Mouse (Mus musculus) adrenal gland, postnatal 14 days (tissue): ENCODE measurements around the gene Serpina3a. TPM values are rescaled to one million over a fixed set of nuclear protein-coding genes. Genes with fewer than 3 reads are reported as not detected.

Experiments
- DNase-seq: peaks from one replicate; pipeline ENCODE4 v3.0.0; 2021; ENCODE audit warnings: mixed read lengths
- total RNA-seq: library from RNA; stranded (reverse); gene quantifications from 2 replicates; pipeline ENCODE4 v1.2.3, GENCODE M21; 2021

Serpina3a gene
- total RNA-seq, 1 experiment from 2014 or later: not detected

DNA sequence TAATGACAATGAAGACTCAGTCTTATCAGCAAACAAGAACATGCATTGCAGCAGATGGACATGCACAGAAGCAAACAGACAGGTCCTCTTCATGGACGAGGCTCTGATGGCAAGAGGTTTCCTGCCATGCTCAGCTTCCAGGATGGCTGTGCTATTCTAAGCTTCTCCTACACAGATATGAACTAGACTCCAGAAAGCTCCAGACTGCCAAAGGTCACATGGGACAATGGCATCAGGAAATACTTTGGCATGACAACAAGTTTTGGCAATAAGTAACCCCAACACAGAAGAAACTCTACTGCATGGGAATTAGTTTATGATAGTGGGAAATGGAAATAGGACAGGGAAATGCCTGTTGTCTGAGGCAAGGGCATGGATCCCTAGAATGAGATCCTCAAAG lies 30.8 kb downstream of the Serpina3a start:
- no peak for DNase-seq

DNA sequence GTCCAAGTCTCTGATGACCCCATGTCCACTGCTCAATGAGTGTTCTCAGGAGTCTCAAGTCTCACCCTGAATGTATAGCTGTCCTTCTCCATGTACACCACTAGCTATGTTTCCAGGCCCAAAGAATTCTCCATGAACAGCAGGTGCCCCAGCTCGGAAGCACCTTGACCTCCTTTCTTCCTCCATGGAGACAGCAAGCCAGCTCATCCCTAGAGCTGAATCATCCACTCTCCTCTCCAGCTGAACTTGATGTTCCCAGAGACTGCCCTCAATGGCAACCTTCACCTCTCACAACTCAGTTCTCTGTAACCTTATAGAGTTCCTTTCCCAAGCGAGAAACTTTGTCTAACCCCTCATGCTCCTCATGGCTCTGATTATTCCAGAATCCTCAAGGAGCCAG lies 33.0 kb downstream of the Serpina3a start:
- no peak for DNase-seq

DNA sequence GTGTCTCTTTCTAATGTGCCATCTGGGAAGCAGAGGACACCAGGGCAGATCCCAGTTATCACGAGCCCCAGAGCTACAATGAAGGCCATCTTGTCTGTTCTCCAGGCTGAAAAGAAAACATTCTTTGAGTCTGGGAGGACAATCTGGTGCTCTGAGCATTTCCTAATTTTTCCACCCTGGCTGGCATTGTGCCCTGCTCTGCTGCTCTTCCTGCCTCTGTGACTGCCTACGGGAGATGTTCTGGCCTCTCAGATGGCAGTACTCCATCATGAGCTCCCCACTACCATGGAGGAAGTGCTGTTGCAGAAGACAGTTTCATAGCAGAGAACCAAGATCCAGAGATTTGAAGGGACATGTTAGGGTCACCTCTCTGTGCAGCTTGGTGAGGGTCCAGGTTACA lies 39.5 kb downstream of the Serpina3a start:
- DNase-seq: peak; percentile 18

DNA sequence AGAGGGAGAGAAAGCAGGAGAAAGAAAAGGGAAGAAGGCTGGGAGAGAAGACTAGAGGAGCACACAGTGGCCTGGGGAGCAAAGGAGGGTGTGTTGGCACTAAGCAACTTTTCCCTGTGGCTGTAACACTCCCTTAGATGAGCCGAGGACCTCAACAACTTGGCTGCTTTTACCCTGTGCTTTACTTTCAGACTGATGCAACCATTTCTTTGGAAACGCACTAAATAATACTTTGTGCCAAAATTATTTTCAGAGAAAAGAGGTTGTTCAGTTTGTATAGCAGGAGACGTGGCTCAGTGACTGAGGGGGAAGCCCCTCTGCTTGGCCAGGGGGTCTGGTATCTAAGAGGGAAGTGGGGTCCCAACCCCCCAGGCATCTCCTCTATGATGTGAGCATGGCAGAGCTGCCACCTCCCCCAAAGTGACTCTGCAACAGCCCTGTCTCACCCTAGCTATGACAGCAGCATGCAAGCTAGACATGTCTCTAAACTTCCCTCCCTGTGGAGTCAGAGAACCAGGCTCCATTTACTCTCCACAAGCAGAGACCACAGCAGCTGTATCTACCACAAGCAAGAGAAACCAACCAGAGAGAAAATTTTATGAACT lies 40.6 kb downstream of the Serpina3a start:
- DNase-seq: no peak

DNA sequence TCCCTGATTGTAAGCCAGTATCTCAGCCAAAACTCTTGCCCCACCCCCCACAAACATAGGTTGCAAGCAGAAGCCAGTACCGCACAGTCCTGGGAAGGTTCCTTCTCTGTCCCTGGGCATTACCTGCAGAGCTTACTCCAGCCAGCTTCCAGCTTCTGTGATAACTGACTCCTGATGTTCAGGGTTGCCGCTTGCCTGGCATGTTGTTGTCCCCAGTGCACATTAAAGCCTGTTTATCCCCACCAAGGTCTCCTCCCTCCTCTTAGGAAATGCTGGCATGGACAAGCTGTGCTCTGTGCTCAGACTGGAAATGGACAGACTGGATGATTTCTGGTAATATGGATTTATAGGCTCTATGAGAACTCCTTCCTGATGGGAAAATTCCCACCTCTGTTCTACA lies 41.1 kb downstream of the Serpina3a start, which contains the start of gene Serpina3c:
Gene Serpina3c (minus strand): TSS at position 215 of the 400 bp plus-strand sequence.
- peak; percentile 42 for DNase-seq

Other genes with a start within 250 kb of the Serpina3a start
- 22.0 and 362 TPM in 2 replicates for gene Serpina1a, start 249.2 kb upstream of the Serpina3a start, total RNA-seq
- 28.0 and 511 TPM in 2 replicates for gene Serpina1c, start 207.8 kb upstream of the Serpina3a start, total RNA-seq
- 11.5 and 101 TPM in 2 replicates for gene Serpina1e, start 153.7 kb upstream of the Serpina3a start, total RNA-seq
- 0.98 and 14.5 TPM in 2 replicates for gene Serpina11, start 122.8 kb upstream of the Serpina3a start, total RNA-seq
- gene Serpina9, start 99.0 kb upstream of the Serpina3a start, total RNA-seq: 0.22 TPM in 1 of 2 replicates, not detected in the other
- gene Serpina12, start 68.3 kb upstream of the Serpina3a start, total RNA-seq: 0.11 and 0.48 TPM in 2 replicates
- gene Serpina5, start 11.6 kb upstream of the Serpina3a start, total RNA-seq: 0.30 TPM in 1 of 2 replicates, not detected in the other
- gene Serpina3b, start 15.3 kb downstream of the Serpina3a start, total RNA-seq: 0.33 TPM in 1 of 2 replicates, not detected in the other
- gene Serpina3c, start 41.1 kb downstream of the Serpina3a start, total RNA-seq: 10.7 and 12.5 TPM in 2 replicates
- 0.67 and 2.2 TPM in 2 replicates for gene Serpina3f, start 101.8 kb downstream of the Serpina3a start, total RNA-seq
- 5.2 and 20.1 TPM in 2 replicates for gene Serpina3g, start 123.5 kb downstream of the Serpina3a start, total RNA-seq
- 0.78 and 1.7 TPM in 2 replicates for gene Serpina3i, start 150.4 kb downstream of the Serpina3a start, total RNA-seq
- not detected in 2 replicates for gene Serpina3j, start 201.8 kb downstream of the Serpina3a start, total RNA-seq
- gene Serpina3k, start 225.8 kb downstream of the Serpina3a start, total RNA-seq: 22.0 and 379 TPM in 2 replicates
- 4.9 and 70.0 TPM in 2 replicates for gene Serpina3m, start 225.8 kb downstream of the Serpina3a start, total RNA-seq